In the genomic region with DNA sequence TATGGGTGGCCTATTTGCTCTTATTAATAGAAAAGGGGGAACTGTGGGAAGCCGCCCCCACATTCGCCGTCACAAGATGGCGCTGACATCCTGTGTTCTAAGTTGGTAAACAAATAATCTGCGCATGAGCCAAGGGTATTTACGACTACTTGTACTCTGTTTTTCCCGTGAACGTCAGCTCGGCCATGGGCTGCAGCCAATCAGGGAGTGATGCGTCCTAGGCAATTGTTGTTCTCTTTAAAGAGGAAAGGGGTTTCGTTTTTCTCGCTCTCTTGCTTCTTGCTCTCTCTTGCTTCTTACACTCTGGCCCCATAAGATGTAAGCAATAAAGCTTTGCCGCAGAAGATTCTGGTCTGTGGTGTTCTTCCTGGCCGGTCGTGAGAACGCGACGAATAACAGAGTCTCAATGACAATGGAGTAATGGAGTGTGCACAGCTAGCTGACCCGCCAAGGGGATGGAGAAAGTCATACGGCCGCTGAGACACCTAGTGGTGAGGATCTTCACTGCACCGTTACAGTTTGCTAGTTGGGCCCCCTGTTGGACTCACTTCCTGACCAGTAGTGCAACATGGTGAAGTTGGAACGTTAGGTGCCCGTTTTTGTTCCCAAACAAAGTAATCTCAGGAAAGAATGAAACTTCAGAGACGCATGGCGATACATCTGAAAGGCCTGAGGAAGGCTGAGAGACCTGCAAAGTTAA, we compare ENCODE assay signal across 8 mouse cellular contexts. TPM values are rescaled to one million over a fixed set of nuclear protein-coding genes. Genes with fewer than 3 reads are reported as not detected.
DNase-seq lines count a peak whose midpoint lies in the region; ATAC-seq and TF ChIP-seq lines count a peak whose summit lies in the region.
"Not testable (repeated sequence)": the region's sequence is repeated elsewhere in the genome, so short reads cannot be mapped to it uniquely, and the experiment has no call there.

No protein-coding gene starts in this region.

- not testable (repeated sequence) for H3K27me3 ChIP-seq in G1E (ENCODE audit: insufficient read depth, low read length); lung, embryonic 15.5 days

- H3K4me2 ChIP-seq in lung, embryonic 15.5 days, result 0 out of 2 replicates have a peak overlapping the region, but pooled peaks have one; percentile 43

- H3K9ac ChIP-seq in lung, embryonic 15.5 days, result not testable (repeated sequence)

- peak; percentile 73; the same call in 1 of the 2 replicates for ATAC-seq in G1E (ENCODE audit: extremely low read depth, insufficient number of reproducible peaks, low FRiP score, poor library complexity, severe bottlenecking)
- ATAC-seq in frontal cortex, adult (ENCODE audit: low TSS enrichment), result peak; percentile 98
- ATAC-seq in hematopoietic stem cell, adult 5-6 weeks (replicated peaks in 1 of 2; ENCODE audit: insufficient read depth in 1 of 2, low FRiP score in 2 of 2, low TSS enrichment in 1 of 2, low read depth in 1 of 2, poor library complexity in 2 of 2, severe bottlenecking in 2 of 2), result peak; percentile 100
- peak; percentile 93 for ATAC-seq in lung, embryonic 15.5 days (ENCODE audit: borderline replicate concordance, extremely low read depth, low FRiP score, low TSS enrichment)

- not testable (repeated sequence) for DNase-seq in G1E (ENCODE audit: low spot score)
- DNase-seq in cerebellum, adult 8-10 months, result peak; percentile 84
- DNase-seq in layer of hippocampus, adult 9-10 months (ENCODE audit: low spot score), result peak; percentile 77
- peak; percentile 62 for DNase-seq in ovary, postnatal 10 days (ENCODE audit: low spot score)
- DNase-seq in thymus, postnatal 0 days (ENCODE audit: low spot score), result peak; percentile 83

- TF ChIP-seq CTCF in G1E (IDR thresholded peaks at IDR 0.05; ENCODE audit: low read depth, low read length), result peak; percentile 37

- not testable (repeated sequence) for H3K27ac ChIP-seq in lung, embryonic 15.5 days

- not testable (repeated sequence) for H3K9me3 ChIP-seq in G1E (replicated peaks); lung, embryonic 15.5 days

- not testable (repeated sequence) for H3K4me3 ChIP-seq in G1E (ENCODE audit: low read depth, low read length)
- H3K4me3 ChIP-seq in lung, embryonic 15.5 days, result peak overlapping the region; percentile 34

- H3K36me3 ChIP-seq in G1E (replicated peaks); lung, embryonic 15.5 days: not testable (repeated sequence)

- WGBS in lung, embryonic 15.5 days, result 16% methylated on average over 14 of the region's 26 CpGs

- not testable (repeated sequence) for H3K4me1 ChIP-seq in G1E (ENCODE audit: insufficient read depth, low read depth, low read length); lung, embryonic 15.5 days

RNA-seq across cellular contexts. Expression of gene Sfpq, which starts 5.7 kb away (rescaled TPM):
- total RNA-seq in G1E (2014; fragmentation: Nextera tagmentation) (329 and 353 TPM in 2 replicates), G1E (2017) (302 and 471 TPM in 2 replicates)
- 346 and 492 TPM in 2 replicates for polyA plus RNA-seq in G1E (2012)
- 1,035 and 1,123 TPM in 2 replicates for total RNA-seq in hematopoietic stem cell, adult 5-6 weeks (2017)
- polyA plus RNA-seq in lung, embryonic 15.5 days (2015; fragmentation: Nextera tagmentation; extraction: Ambion mirVana), result 88.5 and 93.7 TPM in 2 replicates
- 112 and 127 TPM in 2 replicates for polyA plus RNA-seq in thymus, postnatal 0 days (2015; fragmentation: Nextera tagmentation; extraction: Ambion mirVana)

RNA-seq across cellular contexts. Expression of gene Zmym1, which starts 45.5 kb away (rescaled TPM):
- total RNA-seq in G1E (2014; fragmentation: Nextera tagmentation) (21.4 and 30.6 TPM in 2 replicates), G1E (2017) (19.0 and 26.3 TPM in 2 replicates)
- 1.8 and 3.7 TPM in 2 replicates for polyA plus RNA-seq in G1E (2012)
- total RNA-seq in hematopoietic stem cell, adult 5-6 weeks (2017), result 21.9 and 28.0 TPM in 2 replicates
- polyA plus RNA-seq in lung, embryonic 15.5 days (2015; fragmentation: Nextera tagmentation; extraction: Ambion mirVana), result 19.1 and 20.1 TPM in 2 replicates
- polyA plus RNA-seq in thymus, postnatal 0 days (2015; fragmentation: Nextera tagmentation; extraction: Ambion mirVana), result 27.0 and 27.7 TPM in 2 replicates

RNA-seq across cellular contexts. Expression of gene Zmym4, which starts 47.5 kb away (rescaled TPM):
- total RNA-seq in G1E (2014; fragmentation: Nextera tagmentation) (81.3 and 90.0 TPM in 2 replicates), G1E (2017) (42.8 and 54.7 TPM in 2 replicates)
- polyA plus RNA-seq in G1E (2012), result 2.9 and 3.9 TPM in 2 replicates
- total RNA-seq in hematopoietic stem cell, adult 5-6 weeks (2017), result 60.9 and 107 TPM in 2 replicates
- polyA plus RNA-seq in lung, embryonic 15.5 days (2015; fragmentation: Nextera tagmentation; extraction: Ambion mirVana), result 18.0 and 18.2 TPM in 2 replicates
- 12.0 and 14.3 TPM in 2 replicates for polyA plus RNA-seq in thymus, postnatal 0 days (2015; fragmentation: Nextera tagmentation; extraction: Ambion mirVana)
